Mouse (Mus musculus): ENCODE measurements at regions not wholly inside any gene's neighbourhood (a gene's known extent, or its start where the extent isn't known, plus 50 kb on each side); places are given as distances from the start of the nearest gene placed in this dataset.
A peak's percentile ranks its signal among the peaks of the same experiment; 100 is the strongest.

DNA sequence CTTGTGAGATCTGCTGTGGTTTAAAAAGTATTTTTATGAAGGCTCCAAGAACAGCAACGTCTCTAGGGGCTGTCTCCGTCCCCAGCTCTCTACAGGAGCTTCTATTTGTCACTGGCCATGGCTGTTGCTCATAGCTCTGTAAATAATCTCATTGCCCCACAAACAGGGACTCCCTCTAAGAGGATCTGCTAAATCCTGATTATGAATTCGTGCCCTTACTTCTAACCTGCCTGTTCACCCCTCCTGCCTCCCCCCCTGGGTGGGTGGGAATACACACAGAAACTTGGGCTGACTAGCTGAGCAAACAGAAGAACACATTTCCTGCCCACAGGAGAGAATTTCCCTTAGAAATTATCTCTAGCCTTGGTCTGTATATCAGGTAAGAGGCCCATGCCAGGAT lies 155.9 kb upstream of the Ncam1 start:
- no peak for DNase-seq (ENCODE audit: low spot score)

DNA sequence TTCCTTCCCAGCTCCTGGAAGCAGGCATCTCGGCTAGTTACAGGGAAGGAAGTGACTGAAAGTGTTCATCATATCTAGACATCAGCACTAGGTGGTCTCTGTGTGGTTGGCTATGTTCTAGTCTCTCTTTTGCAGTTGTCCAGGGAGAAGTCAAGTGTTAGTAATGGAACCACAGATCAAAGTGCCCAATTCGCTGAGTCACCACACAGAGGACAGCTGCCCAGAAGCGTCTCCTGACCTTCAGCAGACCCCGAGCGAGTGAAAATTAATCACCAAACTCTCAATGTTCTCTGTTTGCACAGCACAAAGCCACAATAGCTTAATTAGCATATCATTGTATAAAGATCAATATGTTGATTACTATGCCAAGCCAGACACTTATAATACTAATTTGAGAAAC lies 151.6 kb upstream of the Ncam1 start:
- DNase-seq (ENCODE audit: low spot score), result no peak

DNA sequence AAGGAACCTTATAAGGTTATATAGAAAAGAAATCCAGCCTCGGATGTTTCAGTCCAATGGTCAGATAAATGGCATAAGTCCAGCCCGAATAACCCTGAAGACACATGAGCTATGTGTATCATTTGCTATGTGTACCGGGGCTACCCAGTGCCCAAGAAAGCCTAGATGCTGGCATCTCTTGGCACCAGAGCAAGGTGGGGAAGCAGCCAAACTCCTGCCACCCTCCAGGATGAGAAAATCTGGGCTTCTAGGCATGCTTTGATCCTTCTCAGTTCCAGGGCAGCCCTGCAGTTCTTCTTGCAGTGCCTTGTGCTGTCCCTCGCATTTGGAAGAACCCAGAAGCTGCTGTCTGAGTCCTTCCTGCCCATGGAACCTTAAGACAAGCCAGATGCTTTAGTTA lies 149.8 kb upstream of the Ncam1 start:
- DNase-seq (ENCODE audit: low spot score), result no peak

DNA sequence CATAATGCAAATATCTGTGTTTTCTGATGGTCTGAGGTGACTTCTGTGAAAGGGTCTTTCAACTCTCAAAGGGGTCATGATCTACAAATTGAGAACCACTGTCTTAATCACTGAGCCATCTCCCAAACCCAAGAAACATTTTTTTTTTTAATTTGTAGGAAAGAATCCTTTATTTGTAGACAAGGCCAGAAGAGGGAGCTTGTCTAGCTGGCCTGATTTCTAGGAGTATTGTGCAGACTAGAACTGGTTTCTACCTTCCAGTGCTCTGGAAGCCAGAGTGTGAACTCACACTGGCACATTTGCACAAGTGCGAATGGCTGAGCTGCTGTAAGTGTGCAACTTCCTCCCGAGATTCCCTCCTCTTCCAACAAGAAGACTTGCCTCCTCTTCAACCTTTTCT lies 148.1 kb upstream of the Ncam1 start:
- DNase-seq (ENCODE audit: low spot score), result no peak

DNA sequence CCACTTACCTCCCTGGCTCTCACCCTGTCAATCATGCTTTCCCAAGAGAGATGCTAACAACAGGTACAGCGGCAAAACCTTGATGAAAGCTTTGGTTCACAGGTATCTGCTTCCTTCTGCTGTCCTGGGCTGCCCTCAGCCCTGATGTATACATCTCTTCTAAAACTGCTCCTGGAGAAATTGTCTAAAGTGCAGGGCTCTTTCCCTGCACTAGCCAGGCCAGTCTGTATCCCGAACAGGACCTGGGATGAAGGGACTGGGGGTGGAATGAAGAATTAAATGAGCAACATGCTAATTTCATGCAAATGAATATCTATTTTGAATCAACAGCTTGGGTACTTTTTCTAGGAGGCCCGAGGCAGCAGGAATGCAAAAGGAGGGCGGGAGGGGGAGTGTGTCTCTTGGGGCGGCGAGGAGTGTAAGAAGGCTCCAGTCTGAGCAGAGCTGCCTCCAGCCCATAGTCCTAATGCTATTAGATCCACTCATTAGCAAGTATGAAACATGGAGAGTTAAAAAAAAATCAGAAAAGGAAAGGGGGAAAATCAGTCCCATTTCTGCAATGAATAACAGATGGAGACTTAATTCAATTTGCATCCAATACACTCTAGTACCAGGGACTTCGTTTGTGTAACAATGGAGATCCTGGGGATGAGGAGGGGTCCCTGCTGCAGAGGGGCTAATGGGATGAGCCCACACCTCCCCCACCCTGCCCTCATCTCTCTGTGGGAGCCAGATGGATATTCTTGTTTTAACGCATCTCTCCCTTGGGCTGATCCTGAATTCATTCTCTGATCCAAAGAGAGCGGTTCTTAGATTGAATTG lies 137.0 kb upstream of the Ncam1 start:
- DNase-seq (ENCODE audit: low spot score), result no peak

DNA sequence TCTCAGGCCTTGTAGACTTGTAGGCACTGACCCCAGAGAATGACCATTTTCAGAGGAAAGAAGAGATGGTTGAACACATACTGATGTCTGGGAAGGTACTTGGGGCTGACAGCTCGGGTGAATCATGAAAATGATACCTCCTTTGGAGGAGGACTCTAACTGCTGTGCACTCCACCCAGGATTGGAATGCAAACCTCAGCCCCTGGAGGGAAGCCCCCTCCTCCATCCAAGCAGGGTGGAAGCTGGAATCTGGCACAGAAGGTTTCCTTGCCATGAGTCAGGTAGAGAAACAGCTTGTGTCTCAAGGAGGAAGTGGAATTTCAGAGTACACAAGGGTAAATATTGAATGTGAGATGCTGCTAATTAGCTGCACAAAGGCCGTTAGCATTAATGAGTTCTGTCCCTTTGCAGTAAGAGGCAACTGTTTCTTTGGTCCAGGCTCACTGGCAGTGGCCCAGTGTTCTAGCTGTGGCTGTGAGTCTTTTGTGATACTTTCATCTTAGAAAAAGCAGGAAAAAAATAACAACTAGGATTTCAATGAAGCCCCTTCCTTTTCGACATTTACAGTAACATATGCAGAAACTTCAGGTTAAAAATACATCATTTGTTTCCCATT lies 129.4 kb upstream of the Ncam1 start:
- no peak for DNase-seq (ENCODE audit: low spot score)

DNA sequence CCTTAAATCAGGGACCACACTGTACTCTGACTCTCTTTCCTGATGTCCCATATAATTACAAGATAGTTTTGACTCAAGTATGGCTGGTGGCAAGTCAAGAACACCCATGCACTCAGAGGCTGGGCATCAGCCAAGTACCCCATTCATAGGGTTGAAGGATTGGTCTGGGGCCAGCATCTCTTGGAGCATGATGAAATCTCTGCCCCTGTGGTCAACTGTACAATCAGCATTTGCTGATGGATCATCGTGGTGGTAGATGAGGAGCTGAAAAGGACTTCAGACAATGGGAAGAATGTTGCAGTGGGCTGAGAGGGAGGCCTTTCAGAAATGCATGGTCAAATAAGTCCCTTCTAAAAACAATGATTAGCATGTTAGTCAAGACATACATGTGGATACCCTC lies 128.6 kb upstream of the Ncam1 start:
- DNase-seq (ENCODE audit: low spot score), result no peak

DNA sequence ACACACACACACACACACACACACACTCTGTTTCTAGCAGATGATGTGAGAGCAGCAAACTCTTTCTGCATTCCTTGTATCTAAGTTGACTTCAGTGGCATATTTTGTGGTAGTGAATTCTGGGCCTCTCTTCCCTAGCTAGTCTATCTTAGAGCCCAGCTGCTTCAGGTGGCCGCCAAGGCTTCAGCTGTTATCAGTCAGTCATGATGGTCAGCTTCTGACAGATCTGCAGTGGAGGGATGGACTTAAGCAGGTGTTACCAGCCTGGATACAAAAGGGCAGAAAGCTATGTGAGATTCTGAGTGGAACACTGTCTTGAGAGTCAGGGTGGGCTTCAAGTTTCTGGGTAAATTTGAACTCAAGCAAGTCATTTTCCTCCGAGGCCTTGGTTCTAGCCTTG lies 127.1 kb upstream of the Ncam1 start:
- no peak for DNase-seq (ENCODE audit: low spot score)

DNA sequence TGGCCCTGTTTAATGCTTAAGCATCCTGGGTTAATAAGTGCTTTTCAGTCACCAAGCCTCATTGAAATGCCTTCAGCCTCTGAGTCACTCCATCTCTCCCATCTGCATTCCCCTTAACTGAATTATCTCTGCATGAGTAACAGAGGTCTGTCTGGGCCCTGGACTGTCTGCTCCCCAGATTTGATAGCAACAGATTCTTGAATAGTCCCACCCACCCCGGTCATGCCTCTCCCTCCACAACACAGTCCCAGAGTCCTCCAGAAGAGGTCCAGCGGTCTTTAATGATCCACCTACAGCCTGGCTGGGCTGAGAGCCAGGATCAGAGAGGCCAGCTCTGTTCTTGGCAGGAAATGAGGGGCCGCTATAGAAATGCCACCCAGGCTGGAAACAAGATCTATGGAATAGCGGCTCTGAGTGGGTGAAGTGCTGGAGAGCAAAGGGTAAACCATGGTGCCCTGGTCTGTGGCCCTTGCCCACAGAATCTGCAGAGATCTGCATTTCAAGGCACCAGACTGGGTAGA lies 125.3 kb upstream of the Ncam1 start:
- peak; percentile 8 for DNase-seq (ENCODE audit: low spot score)

DNA sequence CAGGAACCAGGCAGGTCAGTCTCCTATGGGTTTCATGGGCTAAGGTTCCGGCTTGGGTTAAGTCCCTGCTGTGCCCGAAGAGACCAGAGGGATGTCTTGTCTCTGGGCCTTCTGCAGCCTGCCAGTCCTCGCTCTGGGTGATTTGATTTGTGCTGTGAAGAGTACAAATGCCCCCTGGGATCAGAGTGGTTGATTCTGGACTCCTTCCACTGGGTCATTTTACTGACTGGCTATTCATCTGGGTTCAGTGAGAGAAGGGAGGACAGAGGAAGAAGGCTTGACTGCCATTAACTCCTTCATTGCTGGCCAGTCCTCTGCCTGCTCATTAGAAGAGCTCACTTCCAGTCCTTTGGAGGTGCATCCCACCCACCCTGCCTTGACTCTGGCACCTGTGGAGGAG lies 124.0 kb upstream of the Ncam1 start:
- no peak for DNase-seq (ENCODE audit: low spot score)

DNA sequence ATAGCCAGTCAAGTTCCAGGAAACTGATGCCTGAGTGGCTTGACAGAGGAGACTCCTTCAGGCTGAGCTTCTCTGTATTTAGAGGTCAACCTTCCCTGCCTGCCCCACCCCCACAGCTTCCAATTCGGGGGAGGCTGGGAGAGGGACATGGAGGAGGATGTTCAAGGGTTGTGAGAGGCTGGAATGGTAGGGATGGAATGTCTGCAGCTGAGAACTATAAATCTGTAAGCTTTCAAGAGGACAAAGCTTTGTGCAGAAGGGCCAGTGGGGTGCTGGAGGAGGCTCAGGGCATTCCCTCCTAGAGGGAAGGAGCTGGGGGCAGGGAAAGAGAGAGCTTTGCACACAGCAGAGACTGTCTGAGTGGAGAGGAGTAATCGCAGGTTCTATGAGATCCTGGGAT lies 123.4 kb upstream of the Ncam1 start:
- DNase-seq (ENCODE audit: low spot score), result no peak

DNA sequence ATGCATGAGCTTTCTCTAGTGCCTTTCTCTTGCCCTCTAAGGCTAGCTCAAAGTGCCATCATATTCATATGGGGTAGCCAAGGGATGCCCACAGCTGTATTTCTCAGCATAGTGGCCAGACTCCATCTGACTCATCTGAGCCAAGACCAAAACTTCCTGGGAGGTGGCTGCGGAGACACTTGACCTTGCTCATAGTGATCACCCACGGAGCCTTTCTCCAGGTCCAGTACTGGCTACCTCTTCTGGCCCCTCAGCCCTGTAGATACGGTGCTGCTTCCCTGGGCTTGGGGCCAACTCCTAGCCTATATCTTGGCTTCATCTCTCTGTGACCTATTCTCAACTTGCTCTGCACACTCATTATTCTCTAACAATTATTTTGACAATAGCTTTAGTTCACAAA lies 122.6 kb upstream of the Ncam1 start:
- no peak for DNase-seq (ENCODE audit: low spot score)

DNA sequence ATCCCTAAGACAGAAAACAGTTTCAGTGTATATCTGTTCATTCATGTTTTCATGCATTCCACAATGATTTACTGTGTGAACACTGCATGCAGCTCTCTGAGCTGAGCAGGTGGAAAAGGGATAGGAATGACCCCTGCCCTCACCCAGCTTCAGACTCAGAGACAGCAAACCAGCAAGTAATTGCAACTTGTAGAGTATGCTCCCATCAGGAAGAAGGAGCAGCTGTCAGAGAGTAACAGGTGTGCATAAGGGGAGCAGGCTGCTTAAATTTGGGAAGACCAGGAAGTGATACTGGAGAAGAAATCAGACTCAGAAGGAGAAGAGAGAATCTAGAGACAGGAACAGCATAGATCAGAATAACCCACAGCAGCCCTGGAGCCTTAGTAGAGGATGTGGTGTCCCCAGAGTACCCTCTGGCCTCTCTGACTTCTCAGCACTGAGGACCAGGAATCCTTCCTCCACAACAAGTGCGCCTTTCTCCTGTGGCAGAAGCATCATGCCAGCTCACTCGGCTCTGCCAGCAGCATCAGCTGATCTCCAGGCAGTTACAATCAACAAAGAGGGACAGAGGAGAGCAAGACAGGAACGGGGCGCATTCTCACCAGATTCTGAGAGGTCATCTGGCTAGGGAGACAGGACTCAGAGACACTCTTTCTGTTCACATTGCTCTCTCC lies 116.5 kb upstream of the Ncam1 start:
- no peak for DNase-seq (ENCODE audit: low spot score)

DNA sequence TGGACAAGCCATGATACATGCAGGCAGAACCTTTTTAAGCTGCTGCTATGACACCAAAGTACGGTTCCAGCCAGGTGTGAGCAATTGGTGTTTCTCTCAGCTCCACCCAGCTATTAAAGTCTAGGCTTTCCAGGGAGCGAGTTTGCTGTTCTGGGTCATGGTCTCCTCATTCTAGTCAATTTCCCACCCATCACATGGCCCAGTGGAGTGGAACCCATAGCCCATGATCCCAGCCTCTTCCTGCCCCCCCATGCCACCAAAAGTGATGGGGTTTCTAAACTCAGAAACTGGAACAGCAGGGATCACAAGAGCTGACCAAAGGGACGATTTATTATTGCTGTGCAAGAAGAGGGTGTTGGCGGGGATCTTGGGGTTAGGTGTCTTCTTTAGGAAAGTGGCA lies 115.0 kb upstream of the Ncam1 start:
- DNase-seq (ENCODE audit: low spot score), result no peak

DNA sequence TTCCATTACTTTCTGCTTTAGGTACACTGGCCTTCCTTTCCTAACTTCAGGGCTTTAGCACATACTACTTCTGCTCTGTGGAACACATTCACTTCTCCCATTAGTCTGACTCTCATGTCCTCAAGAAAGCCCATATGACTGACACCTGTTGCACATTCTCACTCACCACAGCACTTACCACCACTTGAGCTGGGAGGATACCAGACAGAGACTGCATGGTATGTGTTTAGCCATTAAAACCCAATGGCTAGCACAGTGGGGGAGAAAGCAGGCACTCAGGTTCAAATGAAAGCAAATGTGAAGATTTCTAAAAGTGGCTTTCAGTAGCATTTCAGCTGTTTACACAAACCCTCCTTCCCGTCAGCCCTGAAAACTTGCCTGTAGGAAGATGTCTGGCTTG lies 113.6 kb upstream of the Ncam1 start:
- DNase-seq (ENCODE audit: low spot score), result no peak

DNA sequence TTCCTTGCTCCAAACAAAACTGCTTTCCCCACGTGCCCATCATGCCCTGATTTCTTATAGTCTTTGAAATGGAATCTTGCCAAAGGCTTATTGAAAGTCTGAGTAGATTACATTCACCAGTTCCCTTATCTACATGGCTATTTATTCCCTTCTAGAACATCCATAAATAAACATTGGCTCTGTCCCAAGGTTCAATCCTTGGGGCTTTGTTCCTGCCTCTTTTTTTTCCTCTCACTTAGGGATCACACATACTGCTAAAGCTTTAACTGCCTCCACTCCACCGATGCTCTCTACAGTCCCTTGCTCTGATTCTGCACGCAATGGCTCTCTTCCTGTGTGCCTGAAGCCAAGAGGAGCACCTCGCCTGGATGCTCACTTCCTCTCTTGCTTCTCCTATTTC lies 107.6 kb upstream of the Ncam1 start:
- DNase-seq (ENCODE audit: low spot score), result peak; percentile 48

DNA sequence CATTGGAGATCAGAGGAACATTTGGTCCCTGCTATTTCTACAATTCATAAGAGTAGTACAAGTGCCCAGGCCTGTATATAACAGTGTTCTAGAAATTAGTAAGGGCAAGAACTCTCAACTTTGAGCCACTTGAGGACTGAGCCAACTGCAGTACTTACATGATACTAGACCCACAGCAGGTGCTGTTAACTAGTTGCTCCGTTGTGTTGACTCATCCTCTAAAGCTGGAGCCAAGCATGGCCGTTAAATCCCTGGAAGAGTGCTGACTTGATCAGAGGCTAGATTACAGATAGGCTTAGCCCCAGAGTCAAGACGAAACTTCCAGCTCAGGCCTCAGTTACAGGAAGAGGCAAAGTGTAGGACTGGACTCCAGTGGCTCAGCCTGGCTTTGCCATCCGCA lies 107.0 kb upstream of the Ncam1 start:
- no peak for DNase-seq (ENCODE audit: low spot score)

DNA sequence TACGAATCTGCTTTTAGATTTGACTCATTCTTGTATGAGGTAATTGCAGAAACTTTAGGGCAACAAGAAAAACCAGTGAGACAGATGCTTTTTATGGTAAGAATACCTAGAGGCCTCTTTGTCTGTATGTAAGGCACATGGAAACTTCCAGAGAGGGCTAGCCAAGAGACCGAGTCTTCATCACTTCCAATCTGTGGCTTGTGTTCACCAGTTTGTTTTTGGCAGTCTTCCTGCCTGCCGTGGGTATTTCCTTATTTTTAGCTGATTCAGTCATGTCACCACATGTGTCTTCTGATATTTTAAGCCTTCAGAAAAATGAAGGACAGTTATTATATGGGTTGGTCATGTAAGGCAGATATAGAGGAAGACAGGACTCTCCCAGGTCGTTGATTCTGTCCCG lies 100.2 kb upstream of the Ncam1 start:
- DNase-seq (ENCODE audit: low spot score), result no peak

DNA sequence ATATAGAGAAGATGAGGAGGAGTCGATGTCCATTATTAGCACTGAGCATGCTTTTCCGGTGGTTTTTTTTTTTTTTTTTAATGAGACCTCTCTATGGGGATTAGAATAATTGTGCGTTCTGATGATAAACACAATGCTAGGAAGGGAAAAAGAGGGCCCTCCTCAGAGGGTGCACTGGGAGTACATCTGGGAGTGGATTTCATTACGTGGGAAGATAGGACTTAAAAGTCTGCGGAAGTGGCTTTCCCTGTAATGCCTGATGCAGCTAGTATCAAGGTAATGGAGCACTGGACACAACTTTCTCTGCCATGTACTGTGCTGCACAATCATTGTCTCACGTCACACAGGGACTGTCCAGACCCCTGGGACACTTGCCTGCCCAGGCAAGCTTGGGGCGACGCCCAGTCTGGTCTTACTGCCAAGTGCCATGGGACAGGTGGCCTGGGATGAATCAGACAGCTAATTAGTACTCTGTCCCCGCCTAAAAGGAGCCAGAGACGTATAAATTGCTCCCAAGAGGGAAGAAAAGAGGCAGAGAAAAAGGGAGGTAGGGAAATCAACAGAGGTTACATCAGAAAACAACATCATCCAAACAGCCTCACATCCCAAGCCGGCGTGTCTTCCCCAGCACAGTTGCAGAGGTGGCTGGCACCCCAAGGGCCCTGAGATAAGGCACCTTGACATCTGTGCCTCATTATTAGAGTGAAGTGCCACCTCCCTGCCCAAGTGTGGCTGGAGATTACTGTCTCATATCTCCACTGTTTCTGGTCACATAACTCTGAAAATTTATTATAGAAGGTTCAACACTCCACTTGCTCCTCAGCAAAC lies 86.0 kb upstream of the Ncam1 start:
- DNase-seq (ENCODE audit: low spot score), result peak; percentile 51

DNA sequence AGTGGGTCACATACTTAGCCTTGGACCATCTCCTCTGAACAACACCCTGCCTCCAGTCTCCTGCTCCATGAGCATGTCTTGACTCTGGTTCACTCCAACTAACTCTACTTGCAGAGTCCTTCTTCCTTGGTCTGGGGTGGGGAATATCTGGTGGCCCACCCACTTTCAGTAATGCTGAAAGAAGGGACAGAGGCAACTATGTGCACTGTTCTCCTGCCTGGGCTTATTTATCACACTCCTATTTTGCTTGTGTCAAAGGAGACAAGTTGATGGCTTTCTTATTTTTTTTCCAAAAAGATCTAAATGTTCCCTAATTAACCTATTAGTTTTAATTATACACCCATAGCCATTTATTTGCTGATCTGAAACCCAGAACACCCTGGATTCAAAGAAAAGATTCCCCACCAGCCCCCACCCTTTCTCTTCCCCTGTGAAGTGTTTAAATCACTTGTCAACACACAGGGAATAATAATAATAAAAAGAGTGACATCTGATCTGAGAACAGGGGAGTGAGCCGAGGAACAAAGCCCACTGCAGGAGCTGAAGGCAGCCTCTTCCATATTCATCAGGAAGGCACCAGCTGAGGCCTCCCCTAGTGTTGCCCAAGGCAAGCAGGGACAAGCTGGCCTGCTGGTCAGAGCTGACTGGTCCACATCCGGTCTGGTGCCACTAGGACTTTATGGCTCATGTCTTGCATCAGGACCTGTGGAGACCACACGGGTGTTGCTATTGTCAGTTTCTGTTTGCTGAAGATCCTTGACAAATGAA lies 80.8 kb upstream of the Ncam1 start:
- DNase-seq (ENCODE audit: low spot score), result no peak

DNA sequence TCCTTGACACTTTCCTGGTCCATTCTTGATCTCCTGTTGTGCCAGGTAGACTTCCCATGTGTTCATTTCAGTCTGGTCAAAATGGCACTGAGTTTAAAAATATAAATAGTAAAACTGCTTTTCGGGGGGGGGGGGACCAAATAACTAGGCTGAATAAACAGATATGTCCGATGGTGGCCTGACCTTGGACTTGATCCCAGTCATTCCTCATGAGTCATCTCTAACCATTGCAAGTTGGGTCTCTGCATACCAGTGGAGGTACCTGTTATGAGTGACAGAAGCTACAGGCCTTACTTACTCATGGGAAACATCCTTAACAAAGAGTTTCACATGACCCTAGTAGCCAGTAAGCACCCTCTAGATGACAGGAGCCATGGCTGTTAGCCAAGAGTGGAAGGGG lies 76.2 kb upstream of the Ncam1 start:
- DNase-seq (ENCODE audit: low spot score), result no peak

Measured in heart, adult 8-10 months (tissue).